Mouse (Mus musculus): ENCODE measurements at regions not wholly inside any gene's neighbourhood (a gene's known extent, or its start where the extent isn't known, plus 50 kb on each side); places are given as distances from the start of the nearest gene placed in this dataset.

DNA sequence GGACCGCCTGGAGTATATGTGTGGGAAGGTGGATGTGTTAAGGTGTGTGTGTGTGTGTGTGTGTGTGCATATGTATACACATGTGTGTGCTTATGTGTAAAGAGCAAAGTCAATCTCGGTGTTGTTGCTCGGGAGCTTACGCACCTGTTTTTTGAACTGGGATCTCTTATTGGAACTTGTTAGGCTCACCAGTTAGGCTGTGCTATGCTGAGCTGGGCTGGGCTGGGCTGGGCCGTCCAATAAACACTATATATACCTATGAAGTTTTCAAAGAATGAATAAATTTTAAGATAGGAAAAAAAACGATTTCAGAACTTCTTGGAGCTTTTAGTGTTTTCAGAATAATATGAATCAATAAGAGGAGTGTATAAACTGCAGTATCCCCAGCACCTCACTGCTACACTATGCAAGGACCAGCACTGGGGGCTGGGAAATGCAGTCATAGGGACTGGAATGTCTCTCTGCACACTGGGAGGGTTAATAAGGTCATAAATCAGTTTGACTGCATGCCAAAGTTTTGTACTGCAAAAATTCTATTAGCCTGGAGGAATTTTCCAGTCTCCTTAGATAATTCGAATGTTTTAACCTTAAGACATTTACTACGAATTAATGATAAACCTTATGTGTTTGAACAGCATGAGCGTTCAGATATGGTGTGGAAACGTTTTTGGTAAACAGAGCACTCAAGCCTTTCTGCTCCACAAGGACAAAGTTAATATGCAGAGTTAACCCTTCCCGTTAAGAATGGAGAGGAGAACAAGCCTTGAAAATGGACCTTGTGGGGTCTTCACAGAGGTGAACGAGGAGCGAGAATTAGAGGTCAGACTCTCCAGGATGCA lies 250.9 kb upstream of the Prkd1 start:
- no peak overlapping the region for H3K9ac ChIP-seq
- no peaks in the 10 kb centered on the region for H3K36me3 ChIP-seq
- WGBS = 49% methylated on average over 13 of the region's 13 CpGs
- no peak overlapping the region for H3K27ac ChIP-seq
- peak; percentile 84 for ATAC-seq (ENCODE audit: insufficient read depth, low FRiP score, low read depth)
- no peaks in the 10 kb centered on the region for H3K9me3 ChIP-seq
- no peaks in the 10 kb centered on the region for H3K27me3 ChIP-seq (replicated peaks)
- H3K4me3 ChIP-seq (replicated peaks) = no peak overlapping the region
- no peak overlapping the region for H3K4me2 ChIP-seq
- no peaks in the 10 kb centered on the region for H3K4me1 ChIP-seq

DNA sequence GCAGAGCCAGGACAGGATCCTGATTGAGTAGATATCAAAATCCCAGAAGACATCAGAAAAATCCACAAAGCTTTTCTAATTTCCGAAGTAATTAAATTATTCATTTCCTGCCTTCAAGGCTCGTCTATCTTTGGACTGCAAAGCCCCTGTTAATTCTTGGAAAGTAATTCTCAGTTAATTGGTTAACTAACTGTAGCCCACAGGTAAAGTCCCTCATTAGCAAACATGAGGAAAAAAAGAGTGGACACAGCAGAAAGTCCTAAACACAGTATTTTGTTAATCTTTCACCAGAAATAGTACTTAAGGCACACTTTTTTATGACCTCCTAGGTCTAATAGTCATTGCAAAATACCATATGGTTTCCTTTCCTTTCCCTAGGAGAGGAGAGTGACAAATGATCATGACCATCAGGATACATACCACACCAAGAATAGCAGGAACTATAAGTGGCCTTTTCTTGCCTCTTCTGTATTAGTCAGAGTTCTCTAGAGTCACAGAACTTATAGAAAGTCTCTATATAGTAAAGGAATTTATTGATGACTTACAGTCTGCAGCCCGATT lies 248.8 kb upstream of the Prkd1 start:
- Histone ChIP-seq H3K4me3 (replicated peaks) (no peak overlapping the region), H3K27me3 (replicated peaks) (no peaks in the 10 kb centered on the region), H3K9ac (no peak overlapping the region), H3K9me3 (no peaks in the 10 kb centered on the region), H3K36me3 (no peaks in the 10 kb centered on the region), H3K4me2 (no peak overlapping the region), H3K4me1 (no peaks in the 10 kb centered on the region), H3K27ac (no peak overlapping the region)
- 75% methylated on average over 3 of the region's 3 CpGs for WGBS
- ATAC-seq (ENCODE audit: insufficient read depth, low FRiP score, low read depth) = no peak

DNA sequence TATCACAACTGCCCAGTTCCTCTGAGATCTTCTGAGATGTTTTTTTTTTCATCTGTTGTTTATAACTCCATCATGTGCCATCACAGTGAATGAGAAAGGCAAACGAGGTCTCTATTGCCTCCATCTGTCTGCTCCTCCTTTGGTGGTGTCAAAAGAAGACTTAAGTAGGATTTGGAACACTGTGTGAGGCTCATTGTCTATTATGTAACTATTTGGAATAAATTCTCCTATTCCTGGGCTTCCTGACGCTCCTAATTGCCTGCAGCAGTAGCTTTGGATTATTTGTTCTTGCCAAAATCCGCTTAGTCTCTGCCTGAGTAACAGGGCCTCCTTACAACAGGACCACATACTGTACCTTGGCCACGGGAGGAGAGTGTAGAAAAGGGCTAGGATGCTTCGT lies 244.7 kb upstream of the Prkd1 start:
- Histone ChIP-seq H3K9me3 (no peaks in the 10 kb centered on the region), H3K9ac (no peak overlapping the region), H3K4me2 (no peak overlapping the region), H3K4me3 (replicated peaks) (no peak overlapping the region), H3K27me3 (replicated peaks) (no peaks in the 10 kb centered on the region), H3K36me3 (no peaks in the 10 kb centered on the region), H3K4me1 (no peaks in the 10 kb centered on the region), H3K27ac (no peak overlapping the region)
- 55% methylated on average over 5 of the region's 5 CpGs for WGBS
- no peak for ATAC-seq (ENCODE audit: insufficient read depth, low FRiP score, low read depth)

DNA sequence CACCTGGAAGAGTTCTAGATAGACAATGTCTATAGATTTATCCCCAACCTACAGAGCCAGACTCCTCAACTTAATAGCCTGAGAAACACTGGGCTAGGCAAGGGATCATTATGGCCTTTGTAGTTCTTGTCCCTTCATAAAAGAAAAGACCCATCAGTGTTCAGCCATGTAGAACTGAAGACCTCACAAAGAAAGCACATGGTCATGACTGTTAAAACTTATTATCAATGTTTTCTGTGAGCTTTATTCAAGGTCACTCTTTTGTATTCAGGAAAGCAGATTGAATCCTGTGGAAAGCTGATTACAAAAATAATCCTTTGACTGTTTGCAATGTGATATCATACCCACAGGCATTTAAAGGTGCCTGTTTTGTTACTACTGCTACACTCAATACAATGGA lies 226.9 kb upstream of the Prkd1 start:
- no peak for ATAC-seq (ENCODE audit: insufficient read depth, low FRiP score, low read depth)
- H3K9ac ChIP-seq = no peak overlapping the region
- H3K4me2 ChIP-seq = no peak overlapping the region
- no peak overlapping the region for H3K27ac ChIP-seq
- no peaks in the 10 kb centered on the region for H3K4me1 ChIP-seq
- no peaks in the 10 kb centered on the region for H3K27me3 ChIP-seq (replicated peaks)
- no peaks in the 10 kb centered on the region for H3K9me3 ChIP-seq
- no peaks in the 10 kb centered on the region for H3K36me3 ChIP-seq
- no peak overlapping the region for H3K4me3 ChIP-seq (replicated peaks)

DNA sequence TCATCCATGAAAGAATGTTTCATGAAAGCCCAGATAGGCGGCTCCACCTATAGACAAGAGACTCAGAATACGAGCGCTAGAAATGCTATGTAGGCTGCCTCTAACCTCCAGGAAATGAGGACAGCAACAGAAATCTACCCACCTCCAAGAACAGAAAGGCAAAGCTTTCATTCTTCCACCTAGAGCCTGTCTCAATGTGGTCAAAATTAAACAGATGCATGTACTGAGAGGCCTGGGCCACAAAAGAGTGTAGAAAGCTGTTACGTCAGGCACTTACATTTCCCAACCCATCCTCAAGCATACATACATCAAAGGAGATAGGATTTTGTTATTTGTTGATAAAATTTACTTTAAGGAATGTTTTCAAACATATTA lies 225.1 kb upstream of the Prkd1 start:
- Histone ChIP-seq H3K9me3 (no peaks in the 10 kb centered on the region), H3K4me3 (replicated peaks) (no peak overlapping the region), H3K27ac (no peak overlapping the region), H3K4me1 (no peaks in the 10 kb centered on the region), H3K9ac (no peak overlapping the region), H3K4me2 (no peak overlapping the region), H3K27me3 (replicated peaks) (no peaks in the 10 kb centered on the region), H3K36me3 (no peaks in the 10 kb centered on the region)
- WGBS = 90% methylated on average over 4 of the region's 4 CpGs
- ATAC-seq (ENCODE audit: insufficient read depth, low FRiP score, low read depth) = no peak

DNA sequence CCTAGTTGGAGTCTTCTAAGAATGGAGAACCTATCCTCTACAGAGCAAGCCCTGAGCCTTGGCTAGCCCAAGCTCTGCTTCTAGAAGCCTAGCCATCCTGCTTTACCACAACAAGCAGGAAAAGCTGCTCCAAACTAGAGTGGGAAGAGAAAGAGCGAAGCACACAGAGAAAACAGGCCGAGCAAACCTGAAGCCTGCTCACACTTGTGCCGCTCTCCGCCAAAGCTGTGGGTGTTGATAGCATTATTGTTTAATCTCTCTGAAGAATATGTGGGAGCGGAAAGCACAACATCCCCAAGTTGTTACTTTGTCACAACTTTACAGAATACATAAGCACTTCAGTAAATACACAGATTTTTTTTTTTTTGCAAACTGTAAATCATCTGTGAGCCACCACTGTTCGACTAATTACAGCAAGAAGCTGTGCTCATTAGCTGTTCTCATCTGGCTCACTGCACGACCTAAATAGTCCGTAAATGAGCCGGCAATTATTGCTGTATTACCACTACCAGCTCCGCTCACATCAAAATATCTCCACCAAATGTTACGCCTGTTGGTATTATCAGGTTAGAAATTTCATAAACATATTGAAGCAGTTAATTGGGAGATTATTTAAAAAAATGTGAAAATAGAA lies 224.6 kb upstream of the Prkd1 start:
- 88% methylated on average over 11 of the region's 11 CpGs for WGBS
- Histone ChIP-seq H3K27me3 (replicated peaks) (no peaks in the 10 kb centered on the region), H3K9ac (no peak overlapping the region), H3K9me3 (no peaks in the 10 kb centered on the region), H3K4me1 (no peaks in the 10 kb centered on the region), H3K36me3 (no peaks in the 10 kb centered on the region), H3K4me3 (replicated peaks) (no peak overlapping the region), H3K27ac (no peak overlapping the region), H3K4me2 (no peak overlapping the region)
- ATAC-seq (ENCODE audit: insufficient read depth, low FRiP score, low read depth) = no peak

DNA sequence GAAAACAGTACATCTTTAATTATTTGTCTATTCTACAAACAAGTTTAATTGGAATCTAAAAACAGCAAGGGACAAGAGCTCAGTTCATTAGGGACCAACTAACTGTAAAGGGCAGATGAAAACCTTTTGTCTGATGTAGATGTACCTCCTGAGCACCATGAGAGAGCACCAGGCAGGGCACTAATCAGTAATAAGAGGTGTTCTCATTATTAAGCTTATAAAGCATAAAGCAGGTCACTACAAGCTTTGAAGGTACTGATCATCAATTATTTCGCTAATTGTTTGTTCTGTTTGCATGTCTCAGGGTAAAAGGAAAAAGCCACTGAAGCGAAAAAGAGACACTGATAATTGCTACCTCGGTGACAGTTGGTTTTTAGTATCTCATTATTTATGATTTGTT lies 202.7 kb upstream of the Prkd1 start:
- ATAC-seq (ENCODE audit: insufficient read depth, low FRiP score, low read depth) = no peak

DNA sequence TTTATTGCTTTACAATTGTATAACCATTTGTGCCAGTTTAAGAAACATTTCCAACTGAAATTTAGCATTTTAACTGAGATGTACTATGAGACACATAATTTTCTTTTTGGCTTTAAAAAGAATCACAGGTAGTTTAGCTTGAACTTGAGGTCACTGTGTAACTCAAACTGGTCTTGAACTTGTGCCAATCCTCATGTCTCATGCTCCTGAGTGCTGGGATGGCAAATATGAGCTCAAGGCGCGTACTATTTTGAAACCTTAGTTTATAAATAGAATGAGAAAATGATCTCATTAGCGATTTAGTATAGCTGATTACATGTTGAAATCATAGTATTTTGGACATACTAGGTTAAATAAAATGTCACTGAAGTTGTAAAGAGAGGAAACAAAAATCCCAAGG lies 199.1 kb upstream of the Prkd1 start:
- Histone ChIP-seq H3K36me3 (no peaks in the 10 kb centered on the region), H3K4me2 (no peak overlapping the region), H3K4me3 (replicated peaks) (no peak overlapping the region), H3K9ac (no peak overlapping the region), H3K27me3 (replicated peaks) (no peaks in the 10 kb centered on the region), H3K4me1 (no peaks in the 10 kb centered on the region), H3K9me3 (no peaks in the 10 kb centered on the region), H3K27ac (no peak overlapping the region)
- ATAC-seq (ENCODE audit: insufficient read depth, low FRiP score, low read depth) = no peak
- 78% methylated on average over 3 of the region's 3 CpGs for WGBS

More for the DNA sequence above, 202.7 kb upstream of the Prkd1 start:
- Histone ChIP-seq H3K36me3 (no peaks in the 10 kb centered on the region), H3K4me2 (no peak overlapping the region), H3K27ac (no peak overlapping the region), H3K4me1 (no peaks in the 10 kb centered on the region), H3K4me3 (replicated peaks) (no peak overlapping the region), H3K9ac (no peak overlapping the region), H3K27me3 (replicated peaks) (no peaks in the 10 kb centered on the region), H3K9me3 (no peaks in the 10 kb centered on the region)
- WGBS = 73% methylated on average over 3 of the region's 3 CpGs

DNA sequence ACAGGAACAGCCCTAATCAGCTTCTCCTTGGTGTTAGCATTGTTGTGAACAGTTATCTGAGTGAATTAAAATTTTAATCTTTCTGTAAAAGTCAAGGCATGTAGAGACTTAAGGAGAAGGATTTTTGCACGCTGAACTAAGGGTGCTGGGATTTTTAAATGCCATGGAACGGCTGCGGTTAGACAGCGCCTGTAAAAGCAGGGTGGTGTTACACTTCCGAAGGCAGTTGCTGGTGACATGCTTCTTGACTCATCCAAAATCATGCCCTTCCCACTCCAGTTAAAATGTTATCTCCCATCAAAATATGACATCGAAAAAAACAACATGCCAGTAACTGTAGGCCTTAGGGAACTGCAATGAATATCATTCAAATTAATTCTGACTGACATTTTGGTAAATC lies 193.8 kb upstream of the Prkd1 start:
- 88% methylated on average over 6 of the region's 6 CpGs for WGBS
- ATAC-seq (ENCODE audit: insufficient read depth, low FRiP score, low read depth) = no peak
- no peak overlapping the region for H3K9ac ChIP-seq
- no peaks in the 10 kb centered on the region for H3K27me3 ChIP-seq (replicated peaks)
- H3K36me3 ChIP-seq = no peaks in the 10 kb centered on the region
- no peak overlapping the region for H3K4me2 ChIP-seq
- no peak overlapping the region for H3K4me3 ChIP-seq (replicated peaks)
- no peaks in the 10 kb centered on the region for H3K9me3 ChIP-seq
- H3K27ac ChIP-seq = no peak overlapping the region
- H3K4me1 ChIP-seq = no peaks in the 10 kb centered on the region

DNA sequence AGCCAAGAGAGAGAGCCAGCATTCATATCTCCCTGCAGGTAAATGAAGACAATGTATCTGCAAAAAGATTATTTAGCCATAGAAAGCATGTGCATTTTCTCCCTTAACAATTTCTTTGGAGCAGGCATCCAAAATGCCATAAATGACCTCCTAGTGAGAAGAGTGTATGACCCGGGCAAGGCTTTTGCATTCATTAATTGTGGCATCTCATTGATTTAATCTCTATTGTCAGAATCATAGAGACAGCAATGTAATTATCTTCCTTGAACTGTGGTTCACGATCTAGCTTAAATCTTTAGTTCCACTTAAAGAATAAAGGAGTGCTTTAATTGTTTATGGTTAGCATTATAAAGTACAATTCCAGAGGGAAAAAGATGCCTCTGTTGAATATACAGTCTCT lies 190.5 kb upstream of the Prkd1 start:
- Histone ChIP-seq H3K9me3 (no peaks in the 10 kb centered on the region), H3K36me3 (no peaks in the 10 kb centered on the region), H3K4me1 (no peaks in the 10 kb centered on the region), H3K27me3 (replicated peaks) (no peaks in the 10 kb centered on the region), H3K4me3 (replicated peaks) (no peak overlapping the region), H3K4me2 (no peak overlapping the region), H3K9ac (no peak overlapping the region), H3K27ac (no peak overlapping the region)
- ATAC-seq (ENCODE audit: insufficient read depth, low FRiP score, low read depth) = no peak
- WGBS = 71% methylated on average over 2 of the region's 2 CpGs

DNA sequence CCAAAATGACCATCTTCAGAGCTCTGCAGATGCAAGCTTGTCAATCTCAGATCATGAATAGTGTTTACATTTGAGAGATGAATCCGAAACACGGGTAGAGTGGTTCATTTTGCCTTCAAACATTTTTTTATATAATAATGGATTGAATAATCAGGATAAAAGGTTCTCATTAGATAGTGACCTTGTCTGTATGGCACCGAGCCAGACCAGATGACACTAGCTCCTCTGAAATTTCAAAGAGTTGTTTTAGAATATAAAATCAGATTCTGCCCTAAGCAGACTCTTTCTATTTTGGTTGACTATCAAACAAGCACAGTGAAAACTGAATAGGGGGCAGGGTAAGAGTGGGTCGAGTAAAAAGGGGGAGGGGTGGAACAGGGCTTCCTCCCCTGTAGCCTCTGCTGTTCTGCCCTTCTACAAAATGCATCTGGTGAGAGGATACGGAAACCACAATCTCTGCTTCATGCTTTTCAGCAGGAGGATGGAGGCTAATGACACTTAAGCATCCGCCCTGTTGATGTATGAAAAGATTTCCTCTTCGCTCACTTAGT lies 159.9 kb upstream of the Prkd1 start:
- WGBS = 65% methylated on average over 7 of the region's 7 CpGs
- ATAC-seq (ENCODE audit: insufficient read depth, low FRiP score, low read depth) = no peak

DNA sequence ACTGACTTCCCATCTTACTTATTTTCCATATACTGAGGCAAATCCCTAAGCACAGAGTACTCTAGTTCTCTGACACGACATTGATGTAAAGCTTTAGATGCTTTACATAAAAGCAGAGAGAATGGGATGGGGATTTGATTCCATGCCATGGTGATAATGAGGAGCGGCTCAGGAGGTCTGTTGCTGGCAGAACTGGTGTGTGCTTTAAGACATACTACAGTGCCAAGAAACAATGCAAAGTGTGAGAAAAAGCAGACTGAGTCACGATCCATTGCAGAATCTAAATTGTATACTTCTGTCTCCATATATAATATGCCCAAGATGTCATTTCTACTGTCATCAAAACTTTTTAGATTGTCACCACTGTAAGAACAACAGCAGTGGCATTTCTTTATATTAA lies 155.5 kb upstream of the Prkd1 start:
- no peak overlapping the region for H3K9ac ChIP-seq
- 45% methylated on average over 3 of the region's 3 CpGs for whole genome bisulfite sequencing
- H3K9me3 ChIP-seq = no peaks in the 10 kb centered on the region
- H3K4me1 ChIP-seq = no peaks in the 10 kb centered on the region
- H3K27me3 ChIP-seq (replicated peaks) = no peaks in the 10 kb centered on the region
- ATAC-seq (ENCODE audit: insufficient read depth, low FRiP score, low read depth) = no peak
- no peaks in the 10 kb centered on the region for H3K36me3 ChIP-seq
- no peak overlapping the region for H3K4me3 ChIP-seq (replicated peaks)
- H3K27ac ChIP-seq = no peak overlapping the region; the same call in 1 of the 2 replicates
- no peak overlapping the region for H3K4me2 ChIP-seq

More for the DNA sequence above, 159.9 kb upstream of the Prkd1 start:
- Histone ChIP-seq H3K4me2 (no peak overlapping the region), H3K4me3 (replicated peaks) (no peak overlapping the region), H3K27ac (no peak overlapping the region), H3K27me3 (replicated peaks) (no peaks in the 10 kb centered on the region), H3K4me1 (no peaks in the 10 kb centered on the region), H3K9me3 (no peaks in the 10 kb centered on the region), H3K9ac (no peak overlapping the region), H3K36me3 (no peaks in the 10 kb centered on the region)

Data from stomach, embryonic 15.5 days (tissue).